Mouse (Mus musculus): ENCODE measurements around the gene Ldlrad1.
A peak's percentile ranks its signal among the peaks of the same experiment; 100 is the strongest.

Ldlrad1 gene

DNA sequence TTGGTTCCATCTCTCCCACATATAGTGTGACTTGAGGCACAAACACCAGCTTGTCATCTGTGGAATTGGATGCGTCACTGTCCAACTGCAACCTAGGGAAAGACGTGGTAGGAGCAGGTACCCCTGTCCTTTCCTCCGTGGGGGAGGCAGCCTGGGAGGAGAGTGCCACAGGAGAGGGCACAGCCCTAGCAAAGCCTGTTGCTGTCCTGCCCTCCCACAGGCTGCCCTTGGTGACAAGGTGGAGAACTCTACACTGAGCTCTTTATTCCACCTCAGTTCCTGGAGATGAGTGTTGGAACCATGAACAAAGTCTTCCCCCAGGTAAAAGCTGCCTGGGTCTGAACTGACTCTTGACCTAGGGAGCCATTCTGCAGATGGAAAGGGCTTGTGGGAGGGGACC lies at the start of gene Ldlrad1:
Ldlrad1 (plus strand) TSS at position 301 of the 400 bp plus-strand sequence.
- DNase-seq (ENCODE audit: low read depth), result no peak

DNA sequence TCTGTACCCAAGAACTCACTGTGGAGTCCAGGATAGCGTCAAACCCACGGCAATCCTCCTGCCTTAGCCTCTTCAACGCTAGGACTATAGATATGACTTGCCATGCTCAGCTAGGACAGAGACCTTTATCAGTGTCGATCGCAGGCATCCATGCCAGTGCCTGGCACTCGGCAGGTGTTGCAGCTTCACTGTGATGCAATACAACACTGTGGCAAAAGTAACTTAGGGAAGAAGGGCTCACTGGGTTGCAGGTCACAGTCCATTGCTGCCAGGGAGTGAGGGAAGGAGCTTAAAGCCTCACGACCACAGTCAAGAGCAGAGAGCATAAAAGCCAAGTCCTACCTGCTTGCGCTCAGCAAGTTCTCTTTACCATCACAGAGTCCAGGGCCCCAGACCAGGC lies 48.8 kb upstream of the Ldlrad1 start:
- no peak for DNase-seq (ENCODE audit: low read depth)

DNA sequence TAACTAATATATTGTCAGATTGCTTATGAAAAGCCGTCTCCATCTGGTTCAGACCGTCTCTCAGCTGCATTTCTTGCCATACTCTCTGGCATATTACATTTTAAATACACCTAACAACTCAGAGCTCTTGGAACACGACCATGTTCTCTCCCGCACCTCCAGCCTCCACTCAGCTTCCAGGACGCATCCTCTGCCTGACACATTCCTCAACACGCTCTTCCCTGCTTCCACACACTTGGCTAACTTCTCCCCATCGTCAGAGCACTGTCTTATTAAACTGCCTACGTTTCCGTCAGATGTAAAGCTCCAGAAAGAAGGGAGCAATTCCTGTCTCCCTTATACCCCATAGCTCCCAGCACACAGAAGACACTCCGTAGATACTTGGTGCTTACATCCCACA lies 45.6 kb upstream of the Ldlrad1 start:
- no peak for DNase-seq (ENCODE audit: low read depth)

DNA sequence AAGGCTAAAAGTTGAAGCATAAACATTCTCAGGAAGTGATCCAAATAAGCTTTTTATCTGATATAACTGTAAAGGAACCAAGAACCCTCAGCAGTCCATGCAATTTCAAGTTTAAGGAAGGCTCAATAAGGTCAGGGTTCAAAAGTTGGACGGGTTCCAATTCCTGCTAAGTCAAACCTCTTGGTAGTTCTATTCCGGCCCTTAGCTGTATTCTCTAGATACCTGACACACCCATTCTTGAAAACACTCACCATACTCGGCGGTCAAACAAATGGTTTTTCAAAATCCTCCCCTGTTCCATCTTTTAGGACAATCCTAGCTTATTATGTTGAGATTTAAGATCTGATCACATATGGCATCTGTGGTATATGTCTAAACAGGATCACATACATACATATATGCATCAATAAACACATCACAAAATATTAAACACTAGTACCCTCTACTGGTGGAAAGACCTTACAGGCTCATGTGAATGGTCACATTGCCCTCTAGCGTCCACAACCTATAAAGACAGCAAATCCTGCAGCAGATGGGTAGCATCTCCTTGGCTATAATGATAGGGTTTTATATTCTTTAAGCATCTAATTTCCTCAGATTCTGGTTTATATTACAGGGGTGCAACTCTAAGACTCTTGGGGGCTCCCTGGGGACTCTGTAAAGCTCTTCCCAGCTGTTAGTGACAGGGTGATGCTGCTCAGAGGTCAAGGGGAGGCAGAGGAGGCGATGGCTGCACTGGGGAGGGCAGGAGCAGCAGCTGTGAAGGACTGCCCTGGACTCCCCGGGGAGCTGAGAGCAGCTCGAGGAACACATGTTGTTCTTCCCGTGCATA lies 45.0 kb upstream of the Ldlrad1 start:
- DNase-seq (ENCODE audit: low read depth), result peak; percentile 93

DNA sequence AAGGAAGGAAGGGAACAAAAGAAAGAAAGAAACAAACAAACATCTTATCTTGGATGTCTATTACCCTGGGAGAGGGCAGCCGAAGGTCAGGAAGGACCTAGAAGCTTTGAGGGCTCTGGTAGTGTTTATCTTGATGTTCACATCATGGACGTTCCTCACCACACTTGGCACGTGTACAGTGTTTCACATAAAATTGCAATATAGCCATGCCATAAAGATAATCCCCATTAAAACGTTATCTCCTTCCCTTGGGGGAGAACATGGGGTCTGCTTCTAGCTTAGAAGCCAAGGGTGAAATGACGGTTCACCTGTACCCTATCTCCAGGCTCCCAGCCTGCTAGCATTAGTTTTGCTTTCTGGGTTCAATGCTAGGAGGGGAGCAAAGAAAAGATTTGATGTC lies 42.3 kb upstream of the Ldlrad1 start:
- no peak for DNase-seq (ENCODE audit: low read depth)

DNA sequence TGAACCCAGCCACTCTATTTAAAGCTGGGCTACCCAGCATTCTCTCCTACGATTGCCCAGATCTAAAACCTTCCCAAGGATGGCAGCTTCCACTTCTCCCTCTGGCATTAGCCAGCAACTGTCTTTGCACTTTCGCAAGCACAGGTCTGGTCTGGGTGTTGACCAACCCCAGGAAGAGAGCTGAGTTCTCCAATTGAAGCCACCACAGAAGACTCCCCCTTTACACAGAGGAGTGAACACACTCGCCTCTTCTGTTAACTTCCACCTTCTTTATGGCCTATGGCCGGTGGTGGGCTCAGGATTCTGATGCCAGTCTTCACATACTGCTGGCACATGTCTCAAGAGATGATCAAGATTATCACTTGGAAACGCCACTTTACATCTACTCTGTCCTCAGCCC lies 41.2 kb upstream of the Ldlrad1 start:
- DNase-seq (ENCODE audit: low read depth), result no peak

DNA sequence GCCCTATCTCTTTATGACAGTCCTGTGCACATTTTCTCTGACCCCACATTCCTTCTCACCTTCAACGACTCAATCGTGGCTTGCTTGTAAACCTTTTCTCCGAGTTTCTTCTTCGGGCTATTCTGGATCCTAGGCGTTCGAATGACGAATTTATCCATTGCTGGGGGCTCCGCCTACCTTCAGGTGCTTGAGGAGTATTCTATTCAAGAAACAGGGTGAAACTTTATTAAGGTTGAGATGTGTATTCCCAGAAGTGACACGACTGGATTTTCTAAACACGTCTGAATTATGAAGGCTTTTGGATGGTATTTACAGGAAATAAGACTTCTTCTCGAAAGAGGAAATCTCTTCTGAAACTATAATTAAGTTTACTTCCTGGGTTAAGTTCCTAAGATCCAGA lies 31.5 kb upstream of the Ldlrad1 start:
- no peak for DNase-seq (ENCODE audit: low read depth)

DNA sequence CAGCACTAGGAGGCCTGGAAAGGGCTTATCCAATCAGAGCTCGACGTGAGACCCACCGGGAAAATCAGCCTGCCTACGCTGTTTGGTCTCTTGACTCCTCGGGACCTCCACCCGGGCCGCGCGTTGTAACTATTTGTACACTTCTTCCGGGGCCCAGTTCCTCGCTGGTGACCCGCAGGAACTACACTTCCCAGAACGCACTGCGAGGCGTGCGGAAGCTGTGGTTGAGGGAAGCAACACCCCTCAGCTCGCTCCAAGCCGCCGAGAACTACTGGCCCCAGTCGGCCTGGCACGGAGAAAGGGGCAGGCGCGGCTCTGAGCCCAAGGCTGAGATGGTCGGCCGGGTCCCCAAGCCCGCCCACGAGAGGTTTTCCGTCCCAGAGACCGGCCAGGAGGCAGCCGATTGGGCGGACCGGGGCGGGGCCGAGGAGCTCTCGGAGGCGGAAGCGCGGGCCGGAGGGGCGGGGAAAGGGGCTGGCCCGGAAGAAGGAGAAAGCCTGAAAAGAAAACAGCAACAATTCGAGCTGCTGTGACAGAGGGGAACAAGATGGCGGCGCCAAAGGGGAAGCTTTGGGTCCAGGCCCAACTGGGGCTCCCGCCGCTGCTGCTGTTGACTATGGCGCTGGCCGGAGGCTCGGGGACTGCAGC lies 30.7 kb upstream of the Ldlrad1 start, which contains the start of gene Tmem59:
Tmem59 (plus strand) TSS at position 218 of the 648 bp plus-strand sequence.
- peak; percentile 100 for DNase-seq (ENCODE audit: low read depth)

DNA sequence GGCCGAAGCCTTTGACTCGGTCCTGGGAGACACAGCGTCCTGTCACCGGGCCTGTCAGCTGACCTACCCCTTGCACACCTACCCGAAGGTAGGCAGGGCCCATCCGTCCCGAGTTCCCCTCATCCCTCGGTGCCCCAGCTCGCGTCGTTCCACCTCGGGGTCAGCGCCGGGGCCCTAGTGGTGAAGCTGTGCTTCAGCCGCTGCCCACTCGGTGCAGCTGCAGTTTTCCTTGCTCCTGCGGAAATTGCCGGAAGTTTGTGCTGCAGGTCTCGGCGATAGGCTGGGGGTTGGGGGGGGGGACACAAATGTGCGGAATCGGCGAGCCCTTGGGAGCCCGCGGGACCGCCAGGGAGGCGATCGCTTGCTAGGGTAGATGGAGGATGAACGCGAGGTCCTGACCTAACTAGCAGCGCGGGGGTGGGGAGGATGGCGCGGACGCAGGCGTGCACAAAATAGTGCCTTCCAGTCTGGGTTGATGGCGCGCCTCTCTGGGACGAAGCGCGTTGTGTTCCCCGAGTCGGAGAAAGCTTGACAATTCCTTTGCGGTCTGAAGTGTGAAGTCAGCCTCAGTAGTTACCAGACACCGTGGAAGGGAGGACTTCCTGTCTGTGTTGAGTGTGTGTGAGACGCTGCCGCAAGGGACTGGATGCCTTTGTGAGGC lies 30.0 kb upstream of the Ldlrad1 start, which contains the start of gene Tceanc2:
Tceanc2 (minus strand) TSS at position 287 of the 661 bp plus-strand sequence.
- DNase-seq (ENCODE audit: low read depth), result peak; percentile 68

DNA sequence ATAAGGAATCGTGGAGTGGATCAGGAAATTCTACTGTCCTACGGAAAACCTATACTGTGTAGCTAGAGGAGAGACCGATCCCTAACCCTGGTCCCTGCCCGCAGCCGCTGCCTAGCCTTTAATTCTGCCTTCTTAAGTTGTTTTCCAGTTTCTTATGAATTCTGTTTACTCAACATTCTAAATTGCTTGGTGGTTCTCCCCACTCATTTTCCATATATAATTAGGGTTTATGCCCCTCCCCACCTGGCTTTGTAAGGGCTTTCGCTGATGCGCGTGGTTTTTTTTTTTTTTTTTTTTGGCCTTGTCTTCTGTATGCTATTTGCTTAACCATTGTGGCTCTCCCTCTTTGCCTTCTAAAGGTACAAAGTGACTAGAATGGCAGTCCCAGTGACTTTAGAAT lies 29.4 kb upstream of the Ldlrad1 start:
- peak; percentile 40 for DNase-seq (ENCODE audit: low read depth)

DNA sequence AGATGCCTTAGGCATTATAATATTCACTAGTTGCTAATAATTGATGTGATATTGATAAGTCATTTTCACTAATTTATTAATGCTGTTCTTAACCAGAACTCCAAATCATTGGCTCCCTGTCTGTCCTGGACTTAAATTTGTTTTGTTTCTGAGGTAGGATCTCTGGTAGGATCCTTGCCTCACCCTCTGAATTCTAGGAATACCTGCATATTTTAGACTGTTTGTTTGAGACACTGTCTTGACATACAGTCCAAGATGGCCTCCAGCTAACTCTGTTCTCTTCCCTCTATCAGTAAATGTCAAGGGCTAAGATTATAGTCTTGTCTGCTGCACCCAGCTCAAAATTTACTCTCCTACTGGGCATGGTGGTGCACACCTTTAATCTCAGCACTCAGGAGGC lies 28.2 kb upstream of the Ldlrad1 start:
- no peak for DNase-seq (ENCODE audit: low read depth)

DNA sequence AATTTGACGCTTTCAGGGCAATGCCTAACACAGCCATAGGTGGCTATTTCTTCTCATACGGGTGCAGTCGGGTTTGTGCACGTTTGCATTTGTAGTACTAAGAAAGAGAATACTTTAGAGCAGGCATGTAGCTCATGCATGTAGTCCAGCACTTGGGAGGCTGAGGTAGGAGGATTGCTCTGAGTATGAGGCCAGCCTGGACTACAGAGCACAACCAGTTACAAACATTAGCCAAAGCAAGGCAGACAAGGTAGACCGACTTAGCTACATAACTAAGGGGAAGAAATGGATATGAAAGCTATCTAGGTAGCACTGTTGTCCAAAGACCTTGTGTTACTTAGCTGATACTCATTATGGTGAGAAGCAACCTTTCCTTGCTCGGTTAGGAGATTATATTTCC lies 27.1 kb upstream of the Ldlrad1 start:
- no peak for DNase-seq (ENCODE audit: low read depth)

DNA sequence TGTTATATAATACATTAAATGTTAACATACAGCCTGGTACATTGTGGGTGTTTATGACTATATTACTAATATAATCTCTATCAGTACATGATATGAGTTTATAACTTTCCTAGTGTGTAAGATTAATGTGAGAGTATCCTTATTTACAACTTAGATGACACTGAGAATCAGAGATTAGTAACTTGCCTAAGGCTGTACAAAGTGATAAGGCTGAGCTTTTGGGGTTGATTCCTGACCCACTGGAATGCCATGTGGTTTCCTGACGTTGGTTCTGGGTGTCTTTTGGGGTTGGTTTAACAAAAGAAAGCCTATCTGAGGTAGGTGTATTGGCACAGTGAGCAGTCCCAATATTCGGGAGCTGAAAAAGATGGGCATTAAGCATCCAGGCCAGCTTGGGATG lies 26.2 kb upstream of the Ldlrad1 start:
- DNase-seq (ENCODE audit: low read depth), result no peak

DNA sequence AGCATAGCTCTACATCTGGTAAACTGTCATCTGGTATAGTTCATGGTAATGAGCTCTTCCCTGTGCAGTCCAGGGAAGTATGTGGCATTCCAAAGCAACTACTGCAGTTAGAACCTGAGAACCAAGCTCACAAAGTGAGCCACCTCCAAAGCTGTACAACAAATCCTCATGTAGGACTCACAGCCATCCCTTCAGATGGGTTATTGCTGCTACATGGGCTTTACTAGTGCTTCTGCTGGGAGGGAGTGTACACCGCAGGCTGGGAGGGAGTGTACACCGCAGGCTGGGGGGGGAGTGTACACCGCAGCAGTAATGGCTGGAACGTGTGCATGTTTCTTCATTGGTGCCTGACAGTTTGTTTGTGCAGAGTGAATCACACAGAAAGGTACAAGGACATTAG lies 25.8 kb upstream of the Ldlrad1 start:
- no peak for DNase-seq (ENCODE audit: low read depth)

DNA sequence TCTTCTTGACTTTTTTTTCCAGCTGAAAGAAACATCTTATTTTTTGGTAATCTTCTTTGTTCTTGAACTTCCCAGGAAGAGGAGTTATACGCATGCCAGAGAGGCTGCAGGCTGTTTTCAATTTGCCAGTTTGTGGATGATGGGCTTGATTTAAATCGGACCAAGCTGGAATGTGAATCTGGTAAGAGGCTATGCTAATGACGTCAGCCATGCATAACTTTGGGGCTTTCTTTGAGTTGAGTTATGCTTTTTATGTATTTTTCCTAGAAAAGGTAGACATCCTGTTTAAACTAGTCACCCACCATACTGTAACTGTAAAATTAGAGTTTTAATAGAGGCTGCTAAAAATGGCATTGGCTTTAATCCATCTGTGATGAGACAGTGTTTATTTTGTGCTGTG lies 23.3 kb upstream of the Ldlrad1 start:
- peak; percentile 89 for DNase-seq (ENCODE audit: low read depth)

DNA sequence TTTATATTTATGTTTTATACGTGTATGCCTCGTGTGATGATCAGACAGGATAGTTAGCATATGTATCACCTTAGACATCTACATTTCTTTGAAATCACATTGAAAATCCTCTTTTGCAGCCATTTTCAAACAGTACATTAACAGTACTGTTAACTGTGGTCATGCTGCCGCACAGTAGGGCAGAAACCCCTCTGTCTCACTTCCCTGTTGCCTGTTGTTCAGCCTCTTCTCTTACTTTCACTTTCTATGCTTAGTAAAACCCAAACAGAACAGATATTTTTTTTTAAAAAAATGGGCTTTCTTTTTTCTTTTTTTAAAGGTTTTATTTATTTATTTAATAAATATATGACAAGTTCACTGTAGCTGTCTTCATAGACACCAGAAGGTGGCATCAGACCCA lies 15.1 kb upstream of the Ldlrad1 start:
- no peak for DNase-seq (ENCODE audit: low read depth)

DNA sequence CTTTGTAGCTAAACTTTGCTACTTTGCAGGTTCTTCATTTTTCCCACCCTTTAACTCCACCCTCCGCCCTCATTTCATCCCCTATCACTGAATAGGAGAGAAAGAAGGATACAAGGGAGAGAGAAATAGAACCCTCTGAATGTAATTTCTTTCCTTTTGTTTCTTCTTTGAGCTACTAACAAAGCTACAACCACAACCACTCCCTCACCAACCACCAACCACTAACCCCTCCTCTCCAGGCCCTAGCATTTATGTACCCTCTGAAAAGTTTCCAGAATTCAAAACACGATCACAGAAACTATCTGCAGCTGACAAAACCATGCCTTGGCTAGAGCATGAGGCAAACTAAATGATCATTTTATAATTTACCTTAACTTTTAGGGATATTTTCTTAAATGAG lies 12.5 kb upstream of the Ldlrad1 start:
- DNase-seq (ENCODE audit: low read depth), result no peak

DNA sequence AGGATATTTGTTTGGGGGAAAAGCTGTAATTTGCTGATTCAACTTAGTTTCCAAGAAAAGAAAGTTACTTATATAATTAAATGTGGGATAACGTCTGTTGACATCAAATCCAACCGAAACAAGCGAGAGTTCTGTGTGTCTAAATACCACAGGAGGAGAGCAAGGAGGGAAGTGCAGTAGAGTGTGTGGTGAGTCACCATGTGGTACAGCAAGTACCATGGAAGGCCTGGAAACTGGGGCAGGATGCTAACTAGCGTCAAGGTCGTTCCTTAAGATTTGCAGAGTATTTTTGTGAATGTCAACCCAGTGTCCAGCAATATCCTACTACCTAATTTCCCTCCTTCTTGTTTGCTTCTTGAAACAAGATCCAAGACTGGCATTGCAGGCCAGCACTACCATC lies 10.9 kb upstream of the Ldlrad1 start:
- DNase-seq (ENCODE audit: low read depth), result no peak

DNA sequence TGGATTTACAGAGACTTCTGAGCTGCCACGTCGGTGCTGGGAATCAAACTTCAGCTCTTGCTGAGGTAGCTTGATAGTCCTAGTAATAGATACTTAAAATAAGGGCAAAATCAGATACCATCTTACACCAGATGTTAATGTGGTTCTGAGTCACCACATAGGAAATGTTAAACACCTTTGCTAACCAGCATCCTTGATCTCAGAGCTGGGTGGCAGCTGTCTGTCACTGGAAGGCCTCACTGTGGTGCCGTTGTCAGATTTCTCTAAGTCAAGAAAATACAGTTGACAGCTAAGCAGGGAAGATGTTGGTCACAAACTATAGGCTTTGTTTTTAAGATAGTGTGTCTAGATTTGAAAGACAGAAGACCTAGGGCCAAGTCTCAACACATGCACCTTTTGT lies 7.2 kb upstream of the Ldlrad1 start:
- DNase-seq (ENCODE audit: low read depth), result no peak

DNA sequence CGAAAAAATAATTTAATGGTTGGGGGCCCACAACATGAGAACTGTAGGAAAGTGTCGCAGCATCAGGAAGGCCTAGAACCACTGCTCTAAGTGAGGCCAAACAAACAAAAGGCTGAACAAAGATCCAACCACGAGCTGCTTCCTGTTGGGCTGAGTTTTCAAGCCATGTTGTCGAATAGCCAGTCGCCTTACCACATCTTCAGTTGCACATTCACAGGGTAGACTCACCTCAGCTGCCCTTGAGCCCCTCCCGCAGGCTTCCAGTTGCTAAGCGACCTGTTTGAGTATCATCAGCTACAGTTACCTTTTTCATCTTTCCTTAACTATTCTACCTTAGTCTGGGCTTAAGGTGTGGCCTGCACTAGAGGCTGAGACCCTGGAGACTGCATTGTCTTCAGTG lies 6.0 kb upstream of the Ldlrad1 start:
- DNase-seq (ENCODE audit: low read depth), result no peak

DNA sequence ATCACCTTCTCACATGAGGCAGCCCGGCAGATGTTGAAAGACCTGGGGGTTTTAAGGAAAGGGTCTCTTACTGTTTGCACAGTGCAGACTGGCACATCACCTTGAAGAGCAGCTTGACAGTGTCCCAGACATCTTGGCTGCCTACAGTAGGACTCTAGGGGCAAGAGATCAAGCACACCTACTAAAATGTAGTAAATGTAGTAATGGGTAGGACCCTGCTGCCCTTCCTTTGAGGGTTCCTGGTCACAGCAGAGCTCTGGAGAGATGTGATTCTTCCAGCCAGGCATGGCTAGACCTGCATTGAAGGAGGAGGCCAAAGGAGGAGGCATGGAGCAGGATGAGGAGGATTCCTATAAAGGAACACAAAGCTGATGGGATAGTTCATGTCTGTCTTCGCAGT lies 2.0 kb upstream of the Ldlrad1 start:
- DNase-seq (ENCODE audit: low read depth), result no peak

DNA sequence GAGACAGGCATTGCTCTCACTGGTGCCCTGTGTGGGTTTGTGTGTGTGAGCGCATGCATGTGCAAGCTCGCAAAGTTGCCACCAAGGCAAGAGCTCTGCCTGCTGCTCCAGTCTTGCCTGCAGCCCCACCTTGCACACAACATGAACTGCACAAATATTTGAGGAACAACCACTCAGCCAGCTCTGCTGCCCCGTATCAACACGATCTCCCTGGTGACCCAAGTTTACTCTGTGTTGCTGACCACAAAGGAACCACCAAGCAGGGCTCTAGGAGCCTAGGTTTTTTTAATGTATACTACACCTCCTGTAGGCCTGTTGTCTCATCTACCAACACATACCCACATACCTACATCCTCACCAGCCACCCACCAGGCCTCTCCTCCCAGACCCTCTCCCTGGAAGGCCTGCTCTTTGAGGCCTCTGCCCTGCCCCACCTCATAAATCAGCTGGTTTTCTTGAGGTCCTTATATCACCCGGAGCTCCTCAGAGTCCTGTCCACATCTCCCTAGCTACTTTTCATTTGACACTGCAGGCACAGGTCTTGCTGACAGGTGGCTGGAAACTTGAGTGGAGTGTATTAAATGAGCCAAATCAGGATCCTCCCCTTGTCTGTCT lies 1.6 kb downstream of the Ldlrad1 start:
- no peak for DNase-seq (ENCODE audit: low read depth)

DNA sequence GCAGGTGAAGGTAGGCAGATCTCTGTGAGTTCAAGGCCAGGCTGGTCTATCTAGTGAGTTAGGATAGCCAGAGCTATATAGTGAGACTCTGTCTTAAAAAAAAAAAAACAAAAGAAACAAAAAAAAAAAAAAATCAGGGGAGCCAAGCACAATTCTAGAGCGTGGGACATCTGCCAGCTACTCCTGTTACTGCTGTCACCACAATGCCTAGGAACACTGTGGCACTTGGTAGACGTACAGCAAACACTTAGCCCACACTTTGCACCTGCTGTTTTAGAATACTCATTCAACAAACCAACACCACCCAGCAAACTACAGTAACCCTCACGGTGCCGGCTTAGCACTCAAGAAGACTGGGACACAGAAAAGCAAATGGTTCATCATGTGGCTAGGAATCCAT lies 2.5 kb downstream of the Ldlrad1 start:
- no peak for DNase-seq (ENCODE audit: low read depth)
